Mouse (Mus musculus): ENCODE results near the gene Nfic. TPM values are rescaled to one million over a fixed set of nuclear protein-coding genes. Genes with fewer than 3 reads are reported as not detected.

Nfic gene
- polyA plus RNA-seq, 1 experiment from 2014 or later: 92.0 TPM

DNA sequence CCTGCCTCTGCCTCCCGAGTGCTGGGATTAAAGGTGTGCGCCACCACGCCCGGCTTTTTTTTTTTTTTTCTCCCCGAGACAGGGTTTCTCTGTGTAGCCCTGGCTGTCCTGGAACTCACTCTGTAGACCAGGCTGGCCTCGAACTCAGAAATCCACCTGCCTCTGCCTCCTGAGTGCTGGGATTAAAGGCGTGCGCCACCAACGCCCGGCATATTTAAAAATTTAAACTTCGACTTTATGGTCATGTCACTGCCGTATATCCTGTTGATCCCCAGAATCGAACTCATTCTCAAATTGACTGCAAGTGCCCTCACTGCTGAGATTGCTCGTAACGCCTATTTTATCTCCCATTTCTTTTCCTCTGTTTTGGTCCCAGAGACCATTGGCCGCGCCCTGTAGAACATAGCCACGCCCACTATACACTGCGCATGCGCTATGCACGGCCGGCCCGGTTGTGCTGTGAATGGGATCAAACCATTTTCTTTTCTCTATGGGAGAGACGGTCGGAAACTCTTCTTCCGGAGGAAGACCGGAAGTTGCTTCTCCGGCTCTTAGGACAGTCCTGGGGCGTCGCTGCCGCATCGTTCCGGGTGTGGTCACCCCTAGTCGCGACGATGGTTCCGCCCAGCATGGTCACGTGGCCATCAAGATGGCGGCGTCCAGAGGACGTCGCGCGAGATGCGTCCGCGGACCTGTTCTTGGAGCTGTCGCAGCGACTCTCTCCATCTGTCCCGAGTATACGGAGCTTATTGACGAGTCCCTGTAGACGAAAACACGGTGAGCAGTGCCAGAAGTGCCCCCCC, 71.4 kb downstream of the Nfic start, which contains the start of the genes Dohh and Gm48551:
TSS of gene Dohh (plus strand) at position 627 of the 803 bp plus-strand sequence.
TSS of gene Gm48551 (plus strand) at position 665 of the 803 bp plus-strand sequence.
- Histone ChIP-seq H3K9me3 (ENCODE audit: low read length) (no peaks in the 10 kb centered on the region), H3K4me2 (replicated peaks; ENCODE audit: low read depth, low read length) (peak within 1 kb of the TSS; percentile 94), H3K36me3 (ENCODE audit: insufficient read depth, low read length) (peaks cover 26% of the 10 kb centered on the region), H3K4me3 (ENCODE audit: low read length) (peak within 1 kb of the TSS; percentile 94), H3K27ac (ENCODE audit: low read length) (peak within 1 kb of the TSS; percentile 85), H3K4me1 (ENCODE audit: insufficient read depth, low read length) (peaks cover 14% of the 10 kb centered on the region), H3K27me3 (ENCODE audit: insufficient read depth, low read length) (no peaks in the 10 kb centered on the region), H3K9ac (replicated peaks; ENCODE audit: low read length) (peak within 1 kb of the TSS; percentile 89)
- peak; percentile 93 for ATAC-seq (ENCODE audit: low FRiP score, low TSS enrichment)
- 4% methylated on average over 51 of the region's 54 CpGs for WGBS

GRCm38 (mm10) chr10:81382039-81382438, 73.4 kb downstream of the Nfic start:
- peak overlapping the region; percentile 48 for H3K27ac ChIP-seq (ENCODE audit: low read length)
- peaks cover 22% of the 10 kb centered on the region for H3K4me1 ChIP-seq (ENCODE audit: insufficient read depth, low read length)
- no peak for ATAC-seq (ENCODE audit: low FRiP score, low TSS enrichment)
- H3K9ac ChIP-seq (replicated peaks; ENCODE audit: low read length): no peak overlapping the region
- H3K9me3 ChIP-seq (ENCODE audit: low read length): no peaks in the 10 kb centered on the region
- no peak overlapping the region for H3K4me2 ChIP-seq (replicated peaks; ENCODE audit: low read depth, low read length)
- H3K4me3 ChIP-seq (ENCODE audit: low read length): no peak overlapping the region
- peaks cover 9% of the 10 kb centered on the region for H3K36me3 ChIP-seq (ENCODE audit: insufficient read depth, low read length)
- no peaks in the 10 kb centered on the region for H3K27me3 ChIP-seq (ENCODE audit: insufficient read depth, low read length)
- 66% methylated on average over 5 of the region's 5 CpGs for WGBS

GRCm38 (mm10) chr10:81379809-81380378, 75.5 kb downstream of the Nfic start:
- 89% methylated on average over 6 of the region's 6 CpGs for WGBS
- no peak overlapping the region for H3K4me3 ChIP-seq (ENCODE audit: low read length)
- peaks cover 9% of the 10 kb centered on the region for H3K36me3 ChIP-seq (ENCODE audit: insufficient read depth, low read length)
- peaks cover 23% of the 10 kb centered on the region for H3K4me1 ChIP-seq (ENCODE audit: insufficient read depth, low read length)
- H3K27ac ChIP-seq (ENCODE audit: low read length): no peak overlapping the region
- no peaks in the 10 kb centered on the region for H3K27me3 ChIP-seq (ENCODE audit: insufficient read depth, low read length)
- H3K9me3 ChIP-seq (ENCODE audit: low read length): no peaks in the 10 kb centered on the region
- no peak for ATAC-seq (ENCODE audit: low FRiP score, low TSS enrichment)
- H3K4me2 ChIP-seq (replicated peaks; ENCODE audit: low read depth, low read length): no peak overlapping the region
- no peak overlapping the region for H3K9ac ChIP-seq (replicated peaks; ENCODE audit: low read length)

DNA sequence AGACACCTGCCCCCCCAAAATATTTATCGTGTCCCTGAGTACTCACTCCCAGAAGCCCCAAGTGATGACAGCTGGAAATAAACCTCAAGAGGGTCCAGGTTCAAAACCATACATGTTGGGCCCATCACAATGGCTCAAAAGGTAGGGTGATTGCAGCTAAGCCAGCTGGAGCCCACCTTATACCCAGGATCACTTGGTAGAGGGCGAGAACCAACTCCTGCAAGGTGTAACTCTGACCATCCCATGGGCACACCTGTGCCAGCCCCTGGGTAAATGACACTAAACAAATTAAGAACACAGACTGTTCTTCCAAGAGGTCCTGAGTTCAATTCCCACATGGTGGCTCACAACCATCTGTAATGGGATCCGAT, 76.3 kb downstream of the Nfic start:
- WGBS: 51% methylated on average over 3 of the region's 3 CpGs
- Histone ChIP-seq H3K27ac (ENCODE audit: low read length) (peak overlapping the region; percentile 78), H3K36me3 (ENCODE audit: insufficient read depth, low read length) (peaks cover 13% of the 10 kb centered on the region), H3K4me1 (ENCODE audit: insufficient read depth, low read length) (peaks cover 23% of the 10 kb centered on the region), H3K4me2 (replicated peaks; ENCODE audit: low read depth, low read length) (peak overlapping the region; percentile 66), H3K9me3 (ENCODE audit: low read length) (no peaks in the 10 kb centered on the region), H3K9ac (replicated peaks; ENCODE audit: low read length) (peak overlapping the region; percentile 79), H3K27me3 (ENCODE audit: insufficient read depth, low read length) (no peaks in the 10 kb centered on the region), H3K4me3 (ENCODE audit: low read length) (peak overlapping the region; percentile 86)
- ATAC-seq (ENCODE audit: low FRiP score, low TSS enrichment): no peak; the same call in 1 of the 2 replicates

GRCm38 (mm10) chr10:81378553-81379182, 76.8 kb downstream of the Nfic start:
- WGBS: under 1% methylated on average over 43 of the region's 46 CpGs
- peak; percentile 96 for ATAC-seq (ENCODE audit: low FRiP score, low TSS enrichment)

GRCm38 (mm10) chr10:81377793-81378552, 77.5 kb downstream of the Nfic start, which contains the start of gene Fzr1:
Gene Fzr1 (minus strand): TSS chr10:81378516.
- peak; percentile 66 for ATAC-seq (ENCODE audit: low FRiP score, low TSS enrichment)
- under 1% methylated on average over 45 of the region's 59 CpGs for WGBS

More at GRCm38 (mm10) chr10:81378553-81379182, 76.8 kb downstream of the Nfic start:
- Histone ChIP-seq H3K4me3 (ENCODE audit: low read length) (peak overlapping the region; percentile 86), H3K36me3 (ENCODE audit: insufficient read depth, low read length) (peaks cover 16% of the 10 kb centered on the region), H3K4me2 (replicated peaks; ENCODE audit: low read depth, low read length) (peak overlapping the region; percentile 90), H3K4me1 (ENCODE audit: insufficient read depth, low read length) (peaks cover 23% of the 10 kb centered on the region), H3K27ac (ENCODE audit: low read length) (peak overlapping the region; percentile 78), H3K27me3 (ENCODE audit: insufficient read depth, low read length) (no peaks in the 10 kb centered on the region), H3K9me3 (ENCODE audit: low read length) (no peaks in the 10 kb centered on the region), H3K9ac (replicated peaks; ENCODE audit: low read length) (peak overlapping the region; percentile 90)

GRCm38 (mm10) chr10:81377362-81377664, 78.1 kb downstream of the Nfic start:
- no peak for ATAC-seq (ENCODE audit: low FRiP score, low TSS enrichment)
- H3K36me3 ChIP-seq (ENCODE audit: insufficient read depth, low read length): peaks cover 28% of the 10 kb centered on the region
- WGBS: 35% methylated on average over 2 of the region's 2 CpGs
- peak overlapping the region; percentile 90 for H3K9ac ChIP-seq (replicated peaks; ENCODE audit: low read length)
- H3K4me2 ChIP-seq (replicated peaks; ENCODE audit: low read depth, low read length): peak overlapping the region; percentile 90
- H3K4me1 ChIP-seq (ENCODE audit: insufficient read depth, low read length): peaks cover 23% of the 10 kb centered on the region
- H3K27ac ChIP-seq (ENCODE audit: low read length): peak overlapping the region; percentile 49
- H3K9me3 ChIP-seq (ENCODE audit: low read length): no peaks in the 10 kb centered on the region
- peak overlapping the region; percentile 86 for H3K4me3 ChIP-seq (ENCODE audit: low read length)
- no peaks in the 10 kb centered on the region for H3K27me3 ChIP-seq (ENCODE audit: insufficient read depth, low read length)

More at GRCm38 (mm10) chr10:81377793-81378552, 77.5 kb downstream of the Nfic start, which contains the start of gene Fzr1:
- peak within 1 kb of the TSS; percentile 86 for H3K4me3 ChIP-seq (ENCODE audit: low read length)
- peak within 1 kb of the TSS; percentile 90 for H3K4me2 ChIP-seq (replicated peaks; ENCODE audit: low read depth, low read length)
- peak within 1 kb of the TSS; percentile 78 for H3K27ac ChIP-seq (ENCODE audit: low read length)
- H3K9ac ChIP-seq (replicated peaks; ENCODE audit: low read length): peak within 1 kb of the TSS; percentile 90
- peaks cover 23% of the 10 kb centered on the region for H3K4me1 ChIP-seq (ENCODE audit: insufficient read depth, low read length)
- H3K36me3 ChIP-seq (ENCODE audit: insufficient read depth, low read length): peaks cover 22% of the 10 kb centered on the region
- H3K27me3 ChIP-seq (ENCODE audit: insufficient read depth, low read length): no peaks in the 10 kb centered on the region
- no peaks in the 10 kb centered on the region for H3K9me3 ChIP-seq (ENCODE audit: low read length)

- peak overlapping the region; percentile 90 for H3K9ac ChIP-seq (replicated peaks; ENCODE audit: low read length)
- 36% methylated on average over 6 of the region's 6 CpGs for WGBS
- H3K36me3 ChIP-seq (ENCODE audit: insufficient read depth, low read length): peaks cover 30% of the 10 kb centered on the region
- peak overlapping the region; percentile 86 for H3K4me3 ChIP-seq (ENCODE audit: low read length)
- ATAC-seq (ENCODE audit: low FRiP score, low TSS enrichment): no peak
- H3K4me2 ChIP-seq (replicated peaks; ENCODE audit: low read depth, low read length): peak overlapping the region; percentile 90
- peaks cover 23% of the 10 kb centered on the region for H3K4me1 ChIP-seq (ENCODE audit: insufficient read depth, low read length)
- H3K27me3 ChIP-seq (ENCODE audit: insufficient read depth, low read length): no peaks in the 10 kb centered on the region
- H3K9me3 ChIP-seq (ENCODE audit: low read length): no peaks in the 10 kb centered on the region
- H3K27ac ChIP-seq (ENCODE audit: low read length): peak overlapping the region; percentile 49
Observed at GRCm38 (mm10) chr10:81376561-81377361, 78.7 kb downstream of the Nfic start.

DNA sequence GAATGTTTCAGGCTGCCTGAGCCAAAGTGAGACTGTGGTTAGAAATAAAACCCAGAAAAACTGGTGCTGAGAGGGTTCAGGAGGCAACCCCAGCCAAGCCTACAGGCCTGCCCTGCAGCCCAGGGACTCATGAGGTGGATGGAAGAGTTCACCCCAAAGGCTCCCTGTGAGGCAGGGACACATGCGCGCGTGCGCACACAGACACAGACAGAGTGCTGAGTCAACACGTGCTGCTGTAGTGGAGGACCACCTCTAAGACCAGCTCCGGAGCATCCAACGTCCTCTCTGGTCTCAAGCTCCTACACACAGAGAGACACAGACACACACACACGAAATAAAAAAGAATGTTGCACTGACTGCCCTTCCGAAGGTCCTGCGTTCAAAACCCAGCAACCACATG, 80.1 kb downstream of the Nfic start:
- H3K36me3 ChIP-seq (ENCODE audit: insufficient read depth, low read length): peaks cover 44% of the 10 kb centered on the region
- 92% methylated on average over 10 of the region's 10 CpGs for WGBS
- no peaks in the 10 kb centered on the region for H3K9me3 ChIP-seq (ENCODE audit: low read length)
- H3K27me3 ChIP-seq (ENCODE audit: insufficient read depth, low read length): no peaks in the 10 kb centered on the region
- no peak overlapping the region for H3K4me2 ChIP-seq (replicated peaks; ENCODE audit: low read depth, low read length)
- H3K9ac ChIP-seq (replicated peaks; ENCODE audit: low read length): no peak overlapping the region
- no peak for ATAC-seq (ENCODE audit: low FRiP score, low TSS enrichment)
- H3K4me1 ChIP-seq (ENCODE audit: insufficient read depth, low read length): peaks cover 23% of the 10 kb centered on the region
- H3K4me3 ChIP-seq (ENCODE audit: low read length): no peak overlapping the region
- H3K27ac ChIP-seq (ENCODE audit: low read length): no peak overlapping the region
